Mouse (Mus musculus): ENCODE measurements around the gene Snrnp40. TPM values are rescaled to one million over a fixed set of nuclear protein-coding genes. Genes with fewer than 3 reads are reported as not detected.

Snrnp40 gene
- polyA plus RNA-seq, 1 experiment = 90.6 TPM

DNA sequence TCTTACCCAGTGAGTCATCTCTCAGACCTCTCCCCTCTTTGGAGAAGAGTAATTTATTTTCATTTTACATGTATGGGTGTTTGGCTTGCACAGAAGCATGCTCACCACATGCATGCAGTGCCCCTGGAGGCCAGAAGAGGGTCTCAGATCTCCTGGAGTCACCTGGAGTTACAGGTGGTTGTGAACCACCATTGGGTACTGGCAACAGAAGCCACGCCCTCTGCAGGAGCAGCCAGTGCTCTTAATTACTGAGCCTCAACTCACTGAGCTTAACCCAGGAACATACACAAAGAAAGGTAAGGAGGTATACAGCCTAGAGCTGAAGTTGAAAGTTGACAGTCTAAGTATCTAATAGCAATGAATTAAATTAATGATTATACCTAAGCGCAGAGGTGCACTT is 34.5 kb upstream of the Snrnp40 start:
- Histone ChIP-seq H3K79me2 (ENCODE audit: control insufficient read depth, insufficient read depth) (no peaks in the 10 kb centered on the region), H3K79me3 (ENCODE audit: low read depth) (no peaks in the 10 kb centered on the region), H3K4me3 (ENCODE audit: insufficient read depth, poor library complexity, severe bottlenecking) (no peak overlapping the region), H3K27me3 (ENCODE audit: control insufficient read depth, insufficient read depth, insufficient read length) (no peaks in the 10 kb centered on the region), H3ac (ENCODE audit: control insufficient read depth, insufficient read length, low read depth) (no peak overlapping the region), H3K36me3 (ENCODE audit: control insufficient read depth, insufficient read depth) (peaks cover 29% of the 10 kb centered on the region)
- TF ChIP-seq FOSL1 (IDR thresholded peaks at IDR 0.05; ENCODE audit: insufficient read depth, low read length, poor library complexity, severe bottlenecking) (no peak), MAX (IDR thresholded peaks at IDR 0.05) (no peak), MYOG (IDR thresholded peaks at IDR 0.05; ENCODE audit: control insufficient read depth, extremely low read depth, insufficient read length) (no peak), USF1 (IDR thresholded peaks at IDR 0.05; ENCODE audit: low read depth) (no peak), CTCF (IDR thresholded peaks at IDR 0.05; ENCODE audit: control insufficient read depth, insufficient read depth, insufficient read length) (no peak)

DNA sequence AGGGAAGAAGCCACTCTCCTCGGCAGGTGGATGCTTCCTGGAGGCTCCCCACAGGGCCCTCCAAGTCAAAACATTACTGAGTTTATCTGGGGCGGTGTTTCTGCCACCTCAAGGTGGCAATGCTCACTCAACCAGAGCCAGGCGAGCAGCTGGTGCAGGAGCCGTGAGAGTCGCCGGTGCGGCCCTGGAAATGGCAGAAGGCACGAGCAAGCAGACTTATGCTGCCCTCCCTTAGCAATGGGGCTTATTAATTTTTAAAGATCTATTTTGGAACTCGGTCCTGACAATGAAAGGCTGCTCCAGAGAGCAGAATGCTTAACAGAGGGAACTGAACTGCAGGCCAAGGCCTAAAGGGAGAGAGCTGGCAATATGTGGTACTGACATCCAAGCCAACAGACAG is 32.6 kb upstream of the Snrnp40 start:
- TF ChIP-seq USF1 (IDR thresholded peaks at IDR 0.05; ENCODE audit: low read depth) (no peak), CTCF (IDR thresholded peaks at IDR 0.05; ENCODE audit: control insufficient read depth, insufficient read depth, insufficient read length) (no peak), MYOG (IDR thresholded peaks at IDR 0.05; ENCODE audit: control insufficient read depth, extremely low read depth, insufficient read length) (no peak), CEBPB (IDR thresholded peaks at IDR 0.05; ENCODE audit: low read depth) (no peak), MYOD1 (IDR thresholded peaks at IDR 0.05; ENCODE audit: control insufficient read depth, insufficient read length, low read depth) (no peak)
- H3K27me3 ChIP-seq (ENCODE audit: control insufficient read depth, insufficient read depth, insufficient read length) = no peaks in the 10 kb centered on the region
- no peak overlapping the region for H3ac ChIP-seq (ENCODE audit: control insufficient read depth, insufficient read length, low read depth)
- H3K79me2 ChIP-seq (ENCODE audit: control insufficient read depth, insufficient read depth) = no peaks in the 10 kb centered on the region
- H3K4me3 ChIP-seq (ENCODE audit: insufficient read depth, poor library complexity, severe bottlenecking) = no peak overlapping the region
- H3K79me3 ChIP-seq (ENCODE audit: low read depth) = no peaks in the 10 kb centered on the region
- peaks cover 34% of the 10 kb centered on the region for H3K36me3 ChIP-seq (ENCODE audit: control insufficient read depth, insufficient read depth)

DNA sequence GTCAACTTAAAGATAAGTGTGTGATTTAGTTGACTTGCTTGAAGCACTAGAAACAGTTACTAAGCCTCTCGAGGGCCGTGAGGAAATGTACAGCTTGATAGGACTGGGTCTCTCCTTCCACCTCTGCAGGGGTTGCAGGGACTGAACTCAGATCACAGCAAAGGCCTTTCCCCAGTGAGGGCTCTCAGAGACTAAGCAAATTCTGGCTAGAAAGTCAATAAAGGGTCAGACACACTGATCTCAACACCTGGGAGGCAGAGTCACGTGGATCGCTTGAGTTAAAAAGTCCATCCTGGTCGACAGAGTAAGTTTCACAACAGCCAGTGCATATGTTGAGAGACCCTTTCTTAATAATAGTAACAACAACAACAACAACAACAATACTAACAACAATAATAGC is 24.1 kb upstream of the Snrnp40 start:
- Histone ChIP-seq H3ac (ENCODE audit: control insufficient read depth, insufficient read length, low read depth) (no peak overlapping the region), H3K4me3 (ENCODE audit: insufficient read depth, poor library complexity, severe bottlenecking) (no peak overlapping the region), H3K27me3 (ENCODE audit: control insufficient read depth, insufficient read depth, insufficient read length) (no peaks in the 10 kb centered on the region), H3K79me2 (ENCODE audit: control insufficient read depth, insufficient read depth) (no peaks in the 10 kb centered on the region), H3K36me3 (ENCODE audit: control insufficient read depth, insufficient read depth) (peaks cover 25% of the 10 kb centered on the region), H3K79me3 (ENCODE audit: low read depth) (no peaks in the 10 kb centered on the region)
- TF ChIP-seq USF1 (IDR thresholded peaks at IDR 0.05; ENCODE audit: low read depth) (no peak), CEBPB (IDR thresholded peaks at IDR 0.05; ENCODE audit: low read depth) (no peak), MYOG (IDR thresholded peaks at IDR 0.05; ENCODE audit: control insufficient read depth, extremely low read depth, insufficient read length) (no peak), MAX (IDR thresholded peaks at IDR 0.05) (no peak), MYOD1 (IDR thresholded peaks at IDR 0.05; ENCODE audit: control insufficient read depth, insufficient read length, low read depth) (no peak), CTCF (IDR thresholded peaks at IDR 0.05; ENCODE audit: control insufficient read depth, insufficient read depth, insufficient read length) (no peak), FOSL1 (IDR thresholded peaks at IDR 0.05; ENCODE audit: insufficient read depth, low read length, poor library complexity, severe bottlenecking) (no peak)

DNA sequence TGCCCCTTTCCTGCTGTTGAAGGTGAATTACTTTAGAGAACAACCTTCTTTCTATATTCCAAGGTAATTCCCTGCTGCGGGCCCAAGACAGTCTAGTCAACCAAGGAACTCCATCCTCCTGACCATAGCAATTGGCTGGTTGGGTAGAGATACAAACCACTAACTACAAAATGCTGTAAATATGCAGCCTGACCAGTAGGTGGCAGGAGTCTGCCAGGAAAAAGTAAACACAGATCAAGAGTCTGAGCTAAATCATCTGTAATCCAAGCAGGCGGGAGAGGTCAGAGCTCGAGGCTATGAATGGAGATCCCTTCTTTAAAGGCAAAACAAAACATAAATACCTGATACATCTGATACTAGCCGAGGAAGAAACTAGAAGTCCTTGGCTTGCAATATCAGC is 18.2 kb upstream of the Snrnp40 start:
- H3ac ChIP-seq (ENCODE audit: control insufficient read depth, insufficient read length, low read depth) = no peak overlapping the region
- TF ChIP-seq MAX (IDR thresholded peaks at IDR 0.05) (no peak), CTCF (IDR thresholded peaks at IDR 0.05; ENCODE audit: control insufficient read depth, insufficient read depth, insufficient read length) (peak; percentile 38)
- H3K36me3 ChIP-seq (ENCODE audit: control insufficient read depth, insufficient read depth) = peaks cover 14% of the 10 kb centered on the region
- no peaks in the 10 kb centered on the region for H3K79me3 ChIP-seq (ENCODE audit: low read depth)
- no peaks in the 10 kb centered on the region for H3K27me3 ChIP-seq (ENCODE audit: control insufficient read depth, insufficient read depth, insufficient read length)
- H3K79me2 ChIP-seq (ENCODE audit: control insufficient read depth, insufficient read depth) = no peaks in the 10 kb centered on the region
- H3K4me3 ChIP-seq (ENCODE audit: insufficient read depth, poor library complexity, severe bottlenecking) = no peak overlapping the region

DNA sequence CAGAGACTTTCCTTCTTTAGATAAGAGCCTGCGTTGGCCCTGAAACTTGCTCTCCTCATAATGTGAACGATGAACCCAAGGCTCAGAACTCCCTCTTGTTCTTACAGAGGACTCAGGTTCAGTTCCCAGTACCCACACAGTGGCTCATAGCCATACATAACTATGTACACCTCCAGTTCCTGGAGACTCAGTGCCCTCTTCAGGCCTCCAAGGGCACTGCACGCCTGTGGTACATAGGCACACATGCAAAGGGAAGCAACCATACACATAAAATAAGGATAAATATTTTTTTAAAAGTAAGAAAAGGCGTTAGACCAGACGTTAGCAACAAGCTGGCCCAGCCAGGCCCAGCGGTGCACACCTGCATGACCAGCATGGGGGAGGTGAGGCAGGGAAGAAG is 10.3 kb upstream of the Snrnp40 start:
- Histone ChIP-seq H3K36me3 (ENCODE audit: control insufficient read depth, insufficient read depth) (peaks cover 60% of the 10 kb centered on the region), H3K27me3 (ENCODE audit: control insufficient read depth, insufficient read depth, insufficient read length) (no peaks in the 10 kb centered on the region), H3ac (ENCODE audit: control insufficient read depth, insufficient read length, low read depth) (no peak overlapping the region), H3K4me3 (ENCODE audit: insufficient read depth, poor library complexity, severe bottlenecking) (no peak overlapping the region), H3K79me2 (ENCODE audit: control insufficient read depth, insufficient read depth) (peaks cover under 1% of the 10 kb centered on the region), H3K79me3 (ENCODE audit: low read depth) (no peaks in the 10 kb centered on the region)
- TF ChIP-seq USF1 (IDR thresholded peaks at IDR 0.05; ENCODE audit: low read depth) (no peak), MAX (IDR thresholded peaks at IDR 0.05) (no peak), CEBPB (IDR thresholded peaks at IDR 0.05; ENCODE audit: low read depth) (no peak), MYOD1 (IDR thresholded peaks at IDR 0.05; ENCODE audit: control insufficient read depth, insufficient read length, low read depth) (no peak), MYOG (IDR thresholded peaks at IDR 0.05; ENCODE audit: control insufficient read depth, extremely low read depth, insufficient read length) (no peak), CTCF (IDR thresholded peaks at IDR 0.05; ENCODE audit: control insufficient read depth, insufficient read depth, insufficient read length) (no peak), FOSL1 (IDR thresholded peaks at IDR 0.05; ENCODE audit: insufficient read depth, low read length, poor library complexity, severe bottlenecking) (no peak)

DNA sequence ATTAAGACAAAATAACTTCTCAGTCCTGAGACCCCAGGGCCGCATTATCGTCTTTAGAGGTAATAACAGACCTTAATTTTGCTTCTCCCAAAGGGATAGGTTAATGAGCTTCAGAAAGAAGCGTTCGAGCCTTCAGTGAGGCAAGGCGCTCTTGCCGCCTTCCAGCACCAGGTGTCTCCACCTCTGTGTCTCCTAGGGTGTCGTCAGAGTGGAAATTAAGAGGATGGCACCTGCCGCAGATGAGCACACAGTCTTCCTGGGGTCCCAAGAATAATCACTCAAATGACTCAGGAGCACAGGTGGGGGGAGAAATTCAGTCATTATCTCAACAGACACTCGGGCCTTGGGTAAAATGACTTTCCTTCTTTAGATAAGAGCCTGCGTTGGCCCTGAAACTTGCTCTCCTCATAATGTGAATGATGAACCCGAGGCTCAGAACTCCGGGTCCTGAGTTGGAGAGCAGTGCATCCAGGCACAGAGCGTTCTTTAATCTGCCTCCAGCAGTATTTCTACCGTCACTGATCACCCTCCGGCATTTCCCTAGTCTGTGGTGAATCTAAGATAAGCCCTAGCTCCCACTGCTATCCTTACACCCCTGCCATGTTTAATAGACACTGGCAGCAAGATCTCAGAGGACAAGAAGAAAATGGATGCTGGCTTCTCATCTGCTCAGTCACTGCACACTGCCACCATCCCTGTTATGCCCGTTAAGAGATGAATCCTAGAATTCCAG is 9.1 kb upstream of the Snrnp40 start:
- Histone ChIP-seq H3K27me3 (ENCODE audit: control insufficient read depth, insufficient read depth, insufficient read length) (no peaks in the 10 kb centered on the region), H3K79me3 (ENCODE audit: low read depth) (no peaks in the 10 kb centered on the region), H3K79me2 (ENCODE audit: control insufficient read depth, insufficient read depth) (peaks cover 10% of the 10 kb centered on the region), H3K4me3 (ENCODE audit: insufficient read depth, poor library complexity, severe bottlenecking) (no peak overlapping the region), H3K36me3 (ENCODE audit: control insufficient read depth, insufficient read depth) (peaks cover 60% of the 10 kb centered on the region), H3ac (ENCODE audit: control insufficient read depth, insufficient read length, low read depth) (no peak overlapping the region)
- no peak for TF ChIP-seq MAX (IDR thresholded peaks at IDR 0.05)
- no peak for TF ChIP-seq CEBPB (IDR thresholded peaks at IDR 0.05; ENCODE audit: low read depth)
- TF ChIP-seq FOSL1 (IDR thresholded peaks at IDR 0.05; ENCODE audit: insufficient read depth, low read length, poor library complexity, severe bottlenecking) = no peak
- no peak for TF ChIP-seq MYOD1 (IDR thresholded peaks at IDR 0.05; ENCODE audit: control insufficient read depth, insufficient read length, low read depth)
- no peak for TF ChIP-seq MYOG (IDR thresholded peaks at IDR 0.05; ENCODE audit: control insufficient read depth, extremely low read depth, insufficient read length)
- no peak for TF ChIP-seq USF1 (IDR thresholded peaks at IDR 0.05; ENCODE audit: low read depth)
- no peak for TF ChIP-seq CTCF (IDR thresholded peaks at IDR 0.05; ENCODE audit: control insufficient read depth, insufficient read depth, insufficient read length)
